Mouse (Mus musculus) neural tube, embryonic 15.5 days (tissue): ENCODE measurements around the gene Akap17b. TPM values are rescaled to one million over a fixed set of nuclear protein-coding genes. Genes with fewer than 3 reads are reported as not detected.

Experiments
- ATAC-seq: fragments of 200-750 bp; cut with Nextera tagmentation; 2 replicates; pipeline ENCODE4 v1.8.0; 2017; ENCODE audit warnings: mild to moderate bottlenecking, moderate TSS enrichment, moderate library complexity; ENCODE audit not compliant: low FRiP score
- H3K27ac ChIP-seq: fragments of 300-500 bp; sonication (generic); replicated peaks from 2 replicates; pipeline ENCODE4 v1.5.1; 2015; ENCODE audit warnings: mild to moderate bottlenecking, inconsistent platforms
- H3K27me3 ChIP-seq: fragments of 300-500 bp; sonication (generic); replicated peaks from 2 replicates; pipeline ENCODE4 v1.6.1; 2015; ENCODE audit warnings: inconsistent platforms
- H3K36me3 ChIP-seq: fragments of 300-500 bp; sonication (generic); 2 replicates; pipeline ENCODE4 v1.6.1; 2015; ENCODE audit warnings: inconsistent platforms
- H3K4me1 ChIP-seq: fragments of 300-500 bp; sonication (generic); 2 replicates; pipeline ENCODE4 v1.6.1; 2015; ENCODE audit warnings: inconsistent platforms
- H3K4me2 ChIP-seq: fragments of 300-500 bp; sonication (generic); 2 replicates; pipeline ENCODE4 v1.6.1; 2015; ENCODE audit warnings: inconsistent platforms, mild to moderate bottlenecking, moderate library complexity
- H3K4me3 ChIP-seq: fragments of 300-500 bp; sonication (generic); replicated peaks from 2 replicates; pipeline ENCODE4 v1.5.1; 2015; ENCODE audit warnings: mild to moderate bottlenecking, inconsistent platforms
- H3K9ac ChIP-seq: fragments of 300-500 bp; sonication (generic); replicated peaks from 2 replicates; pipeline ENCODE4 v1.6.1; 2015; ENCODE audit warnings: mild to moderate bottlenecking, inconsistent platforms
- H3K9me3 ChIP-seq: fragments of 300-500 bp; sonication (generic); replicated peaks from 2 replicates; pipeline ENCODE4 v1.6.1; 2016; ENCODE audit warnings: inconsistent platforms
- WGBS: fragments of 180-500 bp; shearing (Covaris S2); methylation state at CpG from one replicate; pipeline ENCODE4 v1.1.7; 2015; ENCODE audit warnings: mixed read lengths; 5-methylcytosine and 5-hydroxymethylcytosine counted together
- polyA plus RNA-seq: library from polyadenylated mRNA; unstranded; fragments of >200 nt; fragmentation: Nextera tagmentation; extraction: Ambion mirVana; gene quantifications from 2 replicates; pipeline ENCODE4 v1.2.1, GENCODE M21; 2015

The Akap17b gene
- 5.9 and 6.1 TPM in 2 replicates for polyA plus RNA-seq

DNA sequence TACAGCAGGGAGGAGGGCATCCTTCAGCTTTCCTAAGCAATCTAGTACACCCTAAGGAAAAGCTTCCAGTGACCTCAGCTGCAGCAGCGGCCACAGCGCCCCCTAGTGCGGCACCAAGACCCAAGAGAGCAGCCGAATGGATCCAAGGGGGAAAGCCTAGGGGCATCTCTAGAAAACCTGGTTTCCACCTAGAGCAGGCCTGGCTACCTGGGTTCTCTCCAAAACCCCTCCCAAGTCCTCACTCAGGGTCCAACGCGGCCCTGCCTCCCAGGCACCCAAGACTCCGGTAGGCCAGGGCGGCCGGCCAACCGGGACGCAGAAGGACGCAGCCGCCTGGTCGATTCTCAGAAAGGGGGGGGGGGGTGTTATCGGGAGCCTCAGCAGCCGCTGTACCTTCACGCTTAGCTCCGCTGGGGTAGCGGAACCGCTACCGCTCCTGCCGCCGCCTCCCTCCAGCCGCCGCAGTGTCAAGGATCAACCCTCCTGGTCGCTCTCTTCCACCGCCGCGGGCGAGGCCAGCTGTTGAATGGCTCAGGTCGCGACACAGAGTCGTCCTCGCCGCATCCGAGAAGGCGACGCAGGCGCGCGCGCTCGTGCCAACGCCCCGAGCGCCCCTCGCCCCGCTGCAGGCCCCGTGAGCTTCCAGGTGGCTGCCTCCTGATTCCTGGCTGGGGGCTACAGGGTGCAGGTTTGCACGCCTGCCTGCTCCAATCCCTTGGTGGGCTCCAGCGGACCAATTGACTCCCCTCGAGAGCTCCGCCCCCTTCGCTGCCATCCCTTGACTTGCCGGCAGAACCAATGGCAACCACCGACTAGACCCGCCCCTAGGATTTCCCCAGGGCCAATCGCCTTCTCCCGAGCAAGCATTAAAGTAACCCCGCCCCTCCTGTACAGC, at the start of gene Akap17b:
Akap17b (minus strand) TSS at position 739 of the 895 bp plus-strand sequence.
- peak; percentile 95 for ATAC-seq
- Histone ChIP-seq H3K4me3 (peak within 1 kb of the TSS; percentile 60), H3K9me3 (no peaks in the 10 kb centered on the region), H3K27ac (peak within 1 kb of the TSS; percentile 88), H3K36me3 (no peaks in the 10 kb centered on the region), H3K4me1 (peaks cover 5% of the 10 kb centered on the region; the same call in 1 of the 2 replicates), H3K4me2 (peak within 1 kb of the TSS; percentile 55), H3K27me3 (no peaks in the 10 kb centered on the region), H3K9ac (peak within 1 kb of the TSS; percentile 62)
- 15% methylated on average over 52 of the region's 60 CpGs for WGBS

DNA sequence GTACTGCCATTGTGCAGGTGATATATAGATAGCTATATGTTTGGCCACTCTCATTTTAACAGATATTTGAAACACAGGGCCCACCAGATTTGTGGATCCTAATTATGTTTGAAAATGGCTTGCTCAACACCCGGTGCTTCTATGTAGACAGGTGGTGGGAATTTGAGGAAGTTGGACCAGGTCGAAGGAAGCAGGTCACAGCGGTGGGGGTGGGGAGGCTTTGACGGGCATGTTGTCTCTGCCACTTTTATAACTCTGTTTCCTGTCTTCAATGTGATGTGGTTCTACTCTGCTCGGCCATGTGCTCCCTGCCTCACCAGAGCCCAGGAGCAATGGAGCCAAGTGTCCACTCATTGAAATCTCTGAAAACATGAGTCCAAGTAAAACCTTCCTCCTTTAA, 46.2 kb upstream of the Akap17b start:
- WGBS: 86% methylated on average over 5 of the region's 5 CpGs
- Histone ChIP-seq H3K27me3 (no peaks in the 10 kb centered on the region), H3K9me3 (no peaks in the 10 kb centered on the region), H3K9ac (no peak overlapping the region), H3K4me1 (no peaks in the 10 kb centered on the region), H3K27ac (no peak overlapping the region), H3K4me3 (no peak overlapping the region), H3K36me3 (no peaks in the 10 kb centered on the region), H3K4me2 (no peak overlapping the region)
- ATAC-seq: no peak

DNA sequence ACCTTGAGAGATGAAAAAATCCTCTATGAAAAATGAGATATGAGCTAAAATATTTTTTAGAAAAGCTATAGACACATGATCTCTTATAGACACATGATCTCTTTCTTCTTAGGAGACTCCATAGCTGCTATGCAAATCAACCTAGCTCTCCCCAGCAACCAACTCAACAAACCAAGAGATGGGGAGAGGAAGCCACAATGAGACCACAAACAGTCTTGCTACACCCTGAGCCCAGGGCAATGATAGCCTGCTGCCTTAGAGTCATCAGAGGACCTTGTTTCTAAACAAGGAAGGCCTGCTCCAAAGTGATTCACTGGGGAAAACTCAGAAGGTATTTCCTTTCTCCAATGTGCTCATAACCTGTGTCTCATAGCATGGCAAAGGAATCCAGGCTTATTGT, 44.5 kb upstream of the Akap17b start:
- Histone ChIP-seq H3K36me3 (no peaks in the 10 kb centered on the region), H3K4me2 (no peak overlapping the region), H3K27me3 (no peaks in the 10 kb centered on the region), H3K9me3 (no peaks in the 10 kb centered on the region), H3K4me1 (no peaks in the 10 kb centered on the region), H3K27ac (no peak overlapping the region), H3K9ac (no peak overlapping the region), H3K4me3 (no peak overlapping the region)
- no peak for ATAC-seq

DNA sequence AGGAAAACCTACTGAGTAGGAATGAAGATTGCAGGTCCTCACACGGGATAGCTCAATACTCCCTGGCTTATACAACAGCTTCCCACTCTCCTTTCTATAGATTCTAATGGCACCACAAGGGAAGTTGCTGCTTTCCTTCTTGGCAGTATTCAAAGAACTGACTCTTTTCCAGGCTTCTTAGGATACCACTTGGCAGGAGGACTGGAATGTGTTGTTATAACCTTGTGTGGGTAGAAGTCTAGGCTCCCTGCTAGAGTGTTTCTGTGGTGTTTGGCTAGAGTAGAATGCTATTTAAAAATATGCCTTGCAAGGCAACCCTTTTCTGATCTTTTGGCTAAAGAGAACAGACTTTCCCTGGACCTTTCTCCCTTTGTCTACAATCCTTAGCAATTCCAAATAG, 31.6 kb upstream of the Akap17b start:
- H3K9ac ChIP-seq: no peak overlapping the region
- WGBS: 64% methylated on average over 1 of the region's 1 CpGs
- no peak overlapping the region for H3K27ac ChIP-seq
- ATAC-seq: no peak
- H3K9me3 ChIP-seq: no peaks in the 10 kb centered on the region
- no peak overlapping the region for H3K4me2 ChIP-seq
- no peaks in the 10 kb centered on the region for H3K27me3 ChIP-seq
- H3K36me3 ChIP-seq: no peaks in the 10 kb centered on the region
- H3K4me3 ChIP-seq: no peak overlapping the region
- no peaks in the 10 kb centered on the region for H3K4me1 ChIP-seq

DNA sequence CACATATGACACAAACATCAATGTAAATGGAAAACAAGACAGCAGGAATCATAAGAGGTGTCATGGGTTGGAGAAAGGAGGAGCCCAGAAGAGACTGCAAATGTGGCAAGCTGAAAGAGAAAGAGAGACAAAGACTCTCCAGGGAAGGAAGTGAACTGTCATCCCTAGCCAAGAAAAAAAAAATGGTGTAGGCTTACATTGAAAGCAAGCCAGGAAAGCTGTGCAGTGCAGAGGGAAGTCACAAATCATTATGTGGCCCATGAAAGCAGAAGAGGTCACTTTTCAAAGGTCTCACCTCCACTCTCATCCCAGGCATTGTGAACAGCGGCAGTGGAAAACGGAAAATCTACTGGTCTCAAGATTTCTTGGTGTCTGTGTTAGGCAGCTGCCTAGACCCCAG, 27.5 kb upstream of the Akap17b start:
- H3K9me3 ChIP-seq: no peaks in the 10 kb centered on the region
- H3K4me1 ChIP-seq: no peaks in the 10 kb centered on the region
- H3K27me3 ChIP-seq: no peaks in the 10 kb centered on the region
- no peak overlapping the region for H3K27ac ChIP-seq
- ATAC-seq: no peak
- no peak overlapping the region for H3K4me3 ChIP-seq
- no peak overlapping the region for H3K9ac ChIP-seq
- 54% methylated on average over 2 of the region's 2 CpGs for WGBS
- H3K36me3 ChIP-seq: no peaks in the 10 kb centered on the region
- H3K4me2 ChIP-seq: no peak overlapping the region

DNA sequence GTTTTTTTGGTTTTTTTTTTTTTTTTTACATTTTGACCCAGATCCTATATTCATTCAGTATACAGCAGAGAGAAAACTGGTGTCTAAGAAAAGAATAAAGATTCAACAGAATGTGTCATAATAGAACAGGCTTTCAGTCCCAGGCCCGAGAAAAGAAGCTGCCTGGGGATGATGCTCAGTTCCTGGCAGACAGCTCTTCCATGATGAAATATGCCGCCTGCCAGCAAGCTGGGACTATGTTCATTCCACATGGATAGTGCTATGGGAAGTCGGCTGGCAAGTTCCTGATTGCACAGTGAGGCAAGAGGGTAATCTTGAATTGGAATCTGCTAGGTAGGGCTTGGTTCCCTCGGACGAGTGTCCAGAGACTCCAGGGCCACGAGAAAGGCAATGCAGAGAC, 5.1 kb downstream of the Akap17b start:
- H3K4me2 ChIP-seq: no peak overlapping the region
- no peaks in the 10 kb centered on the region for H3K9me3 ChIP-seq
- no peak for ATAC-seq
- WGBS: 82% methylated on average over 6 of the region's 6 CpGs
- H3K27ac ChIP-seq: no peak overlapping the region
- H3K9ac ChIP-seq: no peak overlapping the region
- no peaks in the 10 kb centered on the region for H3K27me3 ChIP-seq
- peaks cover 5% of the 10 kb centered on the region; the same call in 1 of the 2 replicates for H3K4me1 ChIP-seq
- no peak overlapping the region for H3K4me3 ChIP-seq
- H3K36me3 ChIP-seq: no peaks in the 10 kb centered on the region

DNA sequence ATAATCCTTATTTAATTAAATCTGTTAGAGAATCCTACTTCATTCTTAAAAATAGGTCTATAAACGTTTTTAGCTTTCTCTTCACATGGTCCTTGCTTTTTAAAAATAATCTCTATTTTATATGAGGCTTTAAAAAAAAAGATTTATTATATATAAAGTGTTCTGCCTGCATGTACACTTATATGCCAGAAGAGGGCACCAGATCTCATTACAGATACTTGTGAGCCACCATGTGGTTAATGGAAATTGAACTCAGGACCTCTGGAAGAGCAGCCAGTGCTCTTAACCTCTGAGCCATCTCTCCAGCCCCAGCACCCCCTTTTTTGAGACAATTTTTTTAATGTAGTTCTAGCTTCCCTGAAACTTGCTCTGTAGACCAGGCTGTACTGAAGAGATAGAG, 14.4 kb downstream of the Akap17b start:
- Histone ChIP-seq H3K9me3 (no peaks in the 10 kb centered on the region), H3K27me3 (no peaks in the 10 kb centered on the region), H3K4me1 (no peaks in the 10 kb centered on the region), H3K4me3 (no peak overlapping the region), H3K9ac (no peak overlapping the region), H3K27ac (no peak overlapping the region), H3K4me2 (no peak overlapping the region), H3K36me3 (no peaks in the 10 kb centered on the region)
- 6% methylated on average over 1 of the region's 1 CpGs for WGBS
- no peak for ATAC-seq

DNA sequence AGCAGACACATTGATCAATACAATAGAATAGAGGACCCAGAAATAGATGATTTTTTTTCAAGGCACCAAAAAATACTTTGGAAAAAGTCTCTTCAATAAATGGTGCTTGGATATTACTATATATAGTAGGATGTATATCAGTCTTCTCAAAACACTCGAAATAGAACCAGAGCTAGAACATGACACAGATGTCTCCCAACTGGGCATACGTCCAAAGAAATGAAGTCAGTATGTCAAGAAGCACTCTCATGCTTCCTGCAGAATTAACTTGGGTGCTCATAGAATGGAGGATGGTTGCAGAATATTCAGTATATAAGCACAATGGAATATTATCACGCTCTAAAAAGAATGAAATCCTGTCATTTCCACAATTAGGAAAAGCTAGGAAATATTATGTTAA, 17.1 kb downstream of the Akap17b start:
- no peak overlapping the region for H3K27ac ChIP-seq
- no peaks in the 10 kb centered on the region for H3K36me3 ChIP-seq
- ATAC-seq: no peak
- 80% methylated on average over 3 of the region's 3 CpGs for WGBS
- H3K4me2 ChIP-seq: no peak overlapping the region
- no peak overlapping the region for H3K4me3 ChIP-seq
- no peaks in the 10 kb centered on the region for H3K9me3 ChIP-seq
- H3K4me1 ChIP-seq: no peaks in the 10 kb centered on the region
- H3K27me3 ChIP-seq: no peaks in the 10 kb centered on the region
- H3K9ac ChIP-seq: no peak overlapping the region

DNA sequence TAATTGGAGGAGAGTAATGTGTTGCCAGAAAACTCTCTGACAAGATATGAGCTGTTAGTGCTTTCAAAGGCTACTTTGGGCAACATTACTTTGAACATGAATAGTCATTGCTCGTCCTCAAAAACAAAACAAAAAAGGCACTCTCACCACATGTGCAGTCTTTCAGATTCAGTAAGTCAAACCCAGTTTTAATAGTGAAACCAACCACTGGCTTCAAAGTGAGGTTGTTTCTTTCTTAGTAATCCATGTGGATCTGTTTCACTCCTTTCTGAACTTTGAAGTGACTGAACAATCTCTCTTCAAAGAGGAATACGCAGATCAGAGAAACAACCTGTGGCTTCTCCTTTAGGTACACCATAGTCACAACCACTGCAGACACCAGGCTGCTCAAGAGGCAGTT, 36.1 kb downstream of the Akap17b start:
- Histone ChIP-seq H3K27ac (no peak overlapping the region), H3K9me3 (no peaks in the 10 kb centered on the region), H3K4me3 (no peak overlapping the region), H3K4me1 (no peaks in the 10 kb centered on the region), H3K4me2 (no peak overlapping the region), H3K9ac (no peak overlapping the region), H3K36me3 (peaks cover 20% of the 10 kb centered on the region), H3K27me3 (no peaks in the 10 kb centered on the region)
- no peak for ATAC-seq
- 93% methylated on average over 2 of the region's 2 CpGs for whole genome bisulfite sequencing

DNA sequence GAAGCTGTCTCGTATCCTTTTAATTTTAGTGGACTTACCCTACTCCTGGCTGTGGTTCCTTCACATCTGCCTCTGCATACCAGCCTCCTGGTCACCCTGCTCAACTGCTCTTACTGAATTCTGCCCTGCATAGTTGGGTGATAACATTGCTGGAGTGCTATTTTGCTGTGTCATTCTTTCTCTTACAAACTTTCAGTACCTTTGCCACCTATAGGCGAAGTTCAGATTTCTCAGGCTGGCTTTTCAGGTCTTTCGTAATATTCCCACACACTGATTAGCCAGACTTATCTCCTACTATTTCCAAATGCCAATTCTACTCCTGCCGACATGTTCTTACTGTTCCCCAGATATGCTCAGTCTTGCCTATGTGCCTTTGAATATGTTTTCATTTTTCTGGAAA, 41.2 kb downstream of the Akap17b start:
- no peak overlapping the region for H3K27ac ChIP-seq
- peaks cover 7% of the 10 kb centered on the region for H3K36me3 ChIP-seq
- no peak overlapping the region for H3K4me3 ChIP-seq
- no peak for ATAC-seq
- 94% methylated on average over 4 of the region's 4 CpGs for WGBS
- peaks cover 5% of the 10 kb centered on the region for H3K4me1 ChIP-seq
- no peaks in the 10 kb centered on the region for H3K9me3 ChIP-seq
- no peaks in the 10 kb centered on the region for H3K27me3 ChIP-seq
- no peak overlapping the region for H3K9ac ChIP-seq
- no peak overlapping the region for H3K4me2 ChIP-seq

DNA sequence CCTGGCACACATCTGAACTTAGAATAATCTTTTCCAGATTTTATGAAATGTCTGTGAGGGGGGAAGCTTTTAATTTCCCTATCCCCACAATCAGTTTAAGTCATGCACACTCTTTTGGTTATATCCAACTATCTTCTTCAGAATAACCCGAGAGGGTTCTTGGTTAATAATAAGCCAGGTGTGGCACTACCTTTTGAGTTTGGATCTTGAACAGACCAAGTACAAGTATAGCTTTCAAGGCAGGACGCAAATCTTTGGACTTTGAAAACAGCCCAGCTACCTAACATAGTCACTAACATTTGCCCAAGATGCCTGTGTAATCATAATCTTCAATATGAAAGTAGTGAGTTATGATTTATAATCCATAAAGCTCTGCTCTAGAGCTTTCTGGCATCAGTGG, 42.3 kb downstream of the Akap17b start:
- H3K4me2 ChIP-seq: no peak overlapping the region
- peaks cover 5% of the 10 kb centered on the region for H3K4me1 ChIP-seq
- WGBS: 93% methylated on average over 2 of the region's 2 CpGs
- H3K9ac ChIP-seq: no peak overlapping the region
- no peak overlapping the region for H3K27ac ChIP-seq
- peaks cover 7% of the 10 kb centered on the region for H3K36me3 ChIP-seq
- ATAC-seq: no peak
- no peaks in the 10 kb centered on the region for H3K9me3 ChIP-seq
- H3K27me3 ChIP-seq: no peaks in the 10 kb centered on the region
- no peak overlapping the region for H3K4me3 ChIP-seq

DNA sequence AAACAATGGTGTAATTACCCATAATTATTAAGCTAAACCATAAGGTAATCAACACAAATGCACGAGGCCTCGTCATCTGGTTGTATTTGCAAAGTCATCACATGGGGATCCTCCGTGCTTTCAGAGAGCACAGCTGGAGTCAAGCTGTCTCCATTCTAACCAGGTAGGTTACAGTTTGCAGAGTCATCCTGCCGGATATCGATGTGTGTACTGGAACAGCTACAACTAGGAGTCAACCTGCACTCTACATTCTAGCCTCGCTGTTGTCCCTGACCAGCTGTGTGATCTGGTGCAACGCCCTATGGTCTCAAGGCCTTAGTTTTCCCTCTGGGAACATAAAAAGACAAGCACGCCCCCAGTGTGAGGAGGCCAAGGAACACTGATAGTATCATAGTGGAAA, 45.1 kb downstream of the Akap17b start:
- no peaks in the 10 kb centered on the region for H3K27me3 ChIP-seq
- H3K4me1 ChIP-seq: peaks cover 5% of the 10 kb centered on the region
- no peak overlapping the region; the same call in 1 of the 2 replicates for H3K9ac ChIP-seq
- no peak for ATAC-seq
- H3K4me2 ChIP-seq: peak overlapping the region; percentile 59
- H3K4me3 ChIP-seq: peak overlapping the region; percentile 61
- peaks cover 2% of the 10 kb centered on the region for H3K36me3 ChIP-seq
- WGBS: 59% methylated on average over 8 of the region's 8 CpGs
- H3K9me3 ChIP-seq: no peaks in the 10 kb centered on the region
- H3K27ac ChIP-seq: no peak overlapping the region
